Mouse (Mus musculus) telencephalon, adult 2 months (tissue): ENCODE results near the gene Gm13697.

Experiments
- DNase-seq: peaks from one replicate; pipeline ENCODE4 v3.0.0-alpha.2; 2011; ENCODE audit warnings: low read depth, low spot score

The Gm13697 gene

GRCm38 (mm10) chr2:84032505-84032904, 48.0 kb downstream of the Gm13697 start:
- DNase-seq: peak; percentile 43

DNA sequence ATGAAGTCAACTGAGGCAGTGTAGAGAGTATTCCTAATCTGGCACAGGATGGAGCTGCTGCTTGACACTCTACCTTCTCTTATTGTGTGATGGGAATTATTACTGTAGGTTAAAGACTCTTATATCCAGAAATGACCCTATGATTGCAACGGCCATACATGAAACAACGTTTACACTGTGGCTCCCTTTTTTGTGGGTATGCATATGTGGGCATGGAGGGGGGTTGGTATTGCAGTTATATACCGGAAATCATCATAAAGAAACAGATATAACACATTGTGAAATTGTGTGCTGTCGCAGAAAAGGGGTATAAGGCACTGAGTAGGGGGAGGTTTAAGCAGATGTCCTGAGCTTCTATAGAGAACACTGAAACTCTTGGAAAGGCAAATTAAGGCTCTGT, 51.5 kb downstream of the Gm13697 start:
- no peak for DNase-seq
